Mouse (Mus musculus) limb, embryonic 15.5 days (tissue): ENCODE results near the gene Vdac2. TPM values are rescaled to one million over a fixed set of nuclear protein-coding genes. Genes with fewer than 3 reads are reported as not detected.

Experiments
- ATAC-seq: fragments of 200-750 bp; cut with Nextera tagmentation; 2 replicates; pipeline ENCODE4 v1.8.0; 2017; ENCODE audit warnings: low read depth, moderate TSS enrichment; ENCODE audit not compliant: insufficient number of reproducible peaks, low FRiP score, low TSS enrichment
- H3K27ac ChIP-seq: fragments of 300-500 bp; sonication (generic); 2 replicates; pipeline ENCODE4 v1.5.1; 2015; ENCODE audit warnings: moderate library complexity, mild to moderate bottlenecking, inconsistent platforms
- H3K27me3 ChIP-seq: fragments of 300-500 bp; sonication (generic); 2 replicates; pipeline ENCODE4 v1.6.1; 2015; ENCODE audit warnings: inconsistent platforms
- H3K36me3 ChIP-seq: fragments of 300-500 bp; sonication (generic); 2 replicates; pipeline ENCODE4 v1.6.1; 2015; ENCODE audit warnings: inconsistent platforms
- H3K4me1 ChIP-seq: fragments of 300-500 bp; sonication (generic); 2 replicates; pipeline ENCODE4 v1.6.1; 2015; ENCODE audit warnings: inconsistent platforms
- H3K4me2 ChIP-seq: fragments of 300-500 bp; sonication (generic); 2 replicates; pipeline ENCODE4 v1.6.1; 2015; ENCODE audit warnings: mild to moderate bottlenecking, inconsistent platforms
- H3K4me3 ChIP-seq: fragments of 300-500 bp; sonication (generic); 2 replicates; pipeline ENCODE4 v1.5.1; 2015; ENCODE audit warnings: mild to moderate bottlenecking, inconsistent platforms
- H3K9ac ChIP-seq: fragments of 300-500 bp; sonication (generic); 2 replicates; pipeline ENCODE4 v1.6.1; 2015; ENCODE audit warnings: inconsistent platforms
- H3K9me3 ChIP-seq: fragments of 300-500 bp; sonication (generic); 2 replicates; pipeline ENCODE4 v1.6.1; 2016; ENCODE audit warnings: inconsistent platforms
- WGBS: fragments of 180-500 bp; shearing (Covaris S2); methylation state at CpG from one replicate; pipeline ENCODE4 v1.1.7; 2015; 5-methylcytosine and 5-hydroxymethylcytosine counted together
- polyA plus RNA-seq: library from polyadenylated mRNA; unstranded; fragments of >200 nt; fragmentation: Nextera tagmentation; extraction: Ambion mirVana; gene quantifications from 2 replicates; pipeline ENCODE4 v1.2.1, GENCODE M21; 2015

Gene Vdac2
- polyA plus RNA-seq, 1 experiment from 2014 or later: 207 TPM

DNA sequence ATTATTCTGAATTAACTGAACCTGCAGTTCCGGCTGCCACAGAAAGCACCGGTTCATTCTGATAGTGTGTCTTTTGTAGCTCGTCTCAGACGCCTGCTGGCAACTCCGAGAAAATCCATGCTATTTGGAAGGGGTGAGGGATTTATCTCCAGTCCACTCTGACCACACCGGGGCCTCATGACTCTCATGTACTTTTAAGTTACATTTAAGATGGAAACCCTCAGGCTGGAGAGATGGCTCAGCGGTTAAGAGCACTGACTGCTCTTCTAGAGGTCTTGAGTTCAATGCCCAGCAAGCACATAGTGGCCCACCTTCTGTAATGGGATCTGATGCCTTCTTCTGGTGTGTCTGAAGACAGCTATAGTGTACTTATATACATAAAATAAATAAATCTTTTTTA is 2.7 kb upstream of the Vdac2 start:
- Histone ChIP-seq H3K4me2 (no peak overlapping the region), H3K27me3 (no peaks in the 10 kb centered on the region), H3K9me3 (no peaks in the 10 kb centered on the region), H3K36me3 (no peaks in the 10 kb centered on the region), H3K4me3 (no peak overlapping the region), H3K27ac (no peak overlapping the region), H3K4me1 (peaks cover 10% of the 10 kb centered on the region; the same call in 1 of the 2 replicates), H3K9ac (no peak overlapping the region)
- ATAC-seq: no peak
- WGBS: 75% methylated on average over 7 of the region's 7 CpGs

DNA sequence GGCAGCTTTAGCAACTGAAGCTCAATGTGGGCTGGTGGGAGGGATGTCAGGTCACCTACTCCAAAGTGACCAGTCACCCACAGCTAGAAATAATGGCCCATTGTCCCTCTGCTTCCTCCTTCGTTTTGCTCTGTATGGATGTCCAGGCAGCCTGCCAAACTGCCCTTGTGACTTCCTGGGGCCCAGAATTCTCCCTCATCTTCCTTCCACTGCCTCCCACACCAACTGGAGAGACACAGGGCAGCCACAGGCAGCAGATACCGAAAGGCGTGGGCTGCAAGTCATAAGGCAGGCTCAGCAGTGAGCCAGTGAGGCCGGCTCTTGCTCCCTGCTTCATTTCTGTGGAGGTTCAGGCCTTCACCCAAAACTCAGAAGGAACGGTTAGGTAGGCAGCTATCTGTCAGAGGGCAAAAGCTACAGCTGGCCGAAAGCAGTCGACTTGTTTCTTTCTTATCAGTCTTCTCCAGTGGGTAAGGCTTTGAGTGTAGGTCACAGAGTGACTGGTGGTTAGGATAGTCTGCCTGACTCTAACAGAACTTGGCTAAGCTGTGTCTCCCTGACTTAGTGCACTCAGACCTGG is 2.2 kb upstream of the Vdac2 start:
- Histone ChIP-seq H3K27ac (peak overlapping the region; percentile 69), H3K4me1 (peaks cover 10% of the 10 kb centered on the region; the same call in 1 of the 2 replicates), H3K9ac (no peak overlapping the region), H3K27me3 (no peaks in the 10 kb centered on the region), H3K36me3 (no peaks in the 10 kb centered on the region), H3K9me3 (no peaks in the 10 kb centered on the region), H3K4me3 (no peak overlapping the region), H3K4me2 (no peak overlapping the region)
- WGBS: 61% methylated on average over 7 of the region's 7 CpGs
- no peak for ATAC-seq

DNA sequence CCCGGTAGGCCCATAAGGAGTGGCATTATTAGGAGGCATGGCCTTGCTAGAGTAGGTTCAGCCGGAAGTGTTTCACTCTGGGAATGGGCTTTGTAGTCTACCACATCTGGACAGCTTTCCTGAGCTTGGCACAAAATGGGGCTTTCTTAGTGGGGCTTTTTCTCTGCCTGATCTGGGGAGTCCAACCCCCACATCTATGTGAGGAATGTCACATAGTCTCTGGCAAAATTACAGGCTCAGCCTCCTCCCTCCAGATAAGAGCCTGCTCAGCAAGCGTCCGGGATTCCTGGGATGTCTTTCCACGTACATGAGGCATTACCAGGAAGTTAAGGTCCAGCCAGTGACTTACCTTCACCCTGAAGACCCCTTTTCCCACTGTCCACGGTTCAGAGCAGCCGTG is 1.1 kb upstream of the Vdac2 start:
- WGBS: 58% methylated on average over 7 of the region's 7 CpGs
- H3K27ac ChIP-seq: peak overlapping the region; percentile 38; the same call in 1 of the 2 replicates
- no peak overlapping the region for H3K4me2 ChIP-seq
- H3K9ac ChIP-seq: no peak overlapping the region
- H3K9me3 ChIP-seq: no peaks in the 10 kb centered on the region
- peaks cover 10% of the 10 kb centered on the region; the same call in 1 of the 2 replicates for H3K4me1 ChIP-seq
- no peak overlapping the region for H3K4me3 ChIP-seq
- H3K36me3 ChIP-seq: no peaks in the 10 kb centered on the region
- no peak for ATAC-seq
- H3K27me3 ChIP-seq: no peaks in the 10 kb centered on the region

DNA sequence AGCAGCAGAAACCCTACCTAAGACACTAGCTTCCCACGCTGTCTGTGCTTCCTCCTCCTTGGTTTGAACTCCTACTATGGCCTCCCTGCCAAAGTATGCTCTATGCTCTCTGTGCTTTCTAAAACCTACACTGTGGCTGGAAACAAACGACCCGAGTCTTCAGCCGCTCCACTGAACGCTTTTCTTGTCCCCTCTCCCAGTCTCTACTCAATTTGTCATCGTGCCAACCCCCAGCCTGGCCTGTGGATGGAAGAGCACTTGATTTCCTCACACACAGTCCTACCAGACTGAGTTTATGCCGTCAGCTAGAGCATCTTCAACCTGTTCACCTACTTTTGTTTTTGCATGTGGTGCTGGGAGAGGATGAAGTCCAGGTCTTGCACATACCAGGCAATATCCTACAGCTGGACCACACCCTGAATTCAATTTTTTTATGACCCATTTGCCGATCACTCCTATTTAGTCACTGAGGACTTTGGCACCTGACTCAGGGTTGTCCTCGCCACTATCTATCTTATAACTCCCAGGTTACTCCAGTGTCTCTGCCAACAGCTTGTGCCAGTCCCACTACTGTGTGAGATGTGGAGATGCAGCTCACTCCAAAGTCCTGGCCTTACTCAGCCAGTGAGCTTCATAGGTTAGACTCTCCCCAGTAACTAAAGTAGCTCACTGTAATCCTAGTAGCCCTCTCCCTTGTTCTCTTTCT is 901 bp downstream of the Vdac2 start:
- ATAC-seq: no peak
- H3K4me3 ChIP-seq: no peak overlapping the region
- no peak overlapping the region for H3K9ac ChIP-seq
- H3K36me3 ChIP-seq: no peaks in the 10 kb centered on the region
- H3K27ac ChIP-seq: no peak overlapping the region
- no peaks in the 10 kb centered on the region for H3K9me3 ChIP-seq
- 70% methylated on average over 9 of the region's 9 CpGs for WGBS
- H3K4me2 ChIP-seq: no peak overlapping the region
- peaks cover 16% of the 10 kb centered on the region for H3K4me1 ChIP-seq
- H3K27me3 ChIP-seq: no peaks in the 10 kb centered on the region

DNA sequence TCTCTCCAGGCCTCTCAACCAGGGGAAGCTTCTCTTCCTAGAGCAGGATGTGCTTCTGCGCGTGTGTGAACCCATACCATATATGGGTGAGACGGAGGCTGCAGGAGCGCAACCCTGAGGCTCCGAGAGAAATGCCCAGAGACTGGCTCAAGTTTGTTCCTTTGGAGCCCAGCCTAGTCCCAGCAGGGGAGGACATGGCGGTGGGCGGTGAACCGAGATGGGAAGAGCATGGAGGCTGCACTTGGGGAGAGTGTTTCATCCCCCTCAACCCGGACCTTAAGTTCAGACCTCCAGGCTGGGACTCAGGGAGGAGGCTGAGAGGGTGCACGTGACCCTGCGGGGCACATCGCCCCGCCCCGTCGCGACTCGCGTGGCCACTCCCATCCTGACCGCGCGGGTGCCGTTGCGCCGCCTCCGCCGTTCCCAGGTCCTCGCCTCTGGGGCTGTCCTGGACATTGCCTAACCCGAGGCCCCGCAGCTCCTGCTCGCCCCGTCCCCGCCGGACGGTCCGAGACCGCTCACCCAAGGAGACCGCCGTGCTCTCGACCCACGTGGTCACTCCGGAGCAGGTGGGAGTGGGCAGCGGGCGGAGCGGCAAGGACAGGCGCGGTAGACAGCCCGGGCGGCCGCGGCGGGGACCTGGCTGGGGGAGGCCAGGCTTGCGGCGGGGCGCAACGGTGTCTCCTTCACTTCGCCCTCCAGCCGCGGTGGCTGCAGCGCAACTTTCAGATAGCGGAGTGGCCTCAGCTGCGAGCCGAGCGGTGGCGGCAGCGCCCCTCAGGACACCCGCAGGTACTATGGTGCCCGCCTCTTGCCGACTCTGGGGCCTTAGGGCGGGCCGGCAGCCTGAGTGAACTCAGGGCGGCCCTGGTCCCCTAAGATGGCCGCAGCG is 6.1 kb downstream of the Vdac2 start:
- under 1% methylated on average over 72 of the region's 73 CpGs for WGBS
- H3K27me3 ChIP-seq: no peaks in the 10 kb centered on the region
- peak overlapping the region; percentile 96 for H3K27ac ChIP-seq
- peak overlapping the region; percentile 99 for H3K4me3 ChIP-seq
- H3K36me3 ChIP-seq: peaks cover 20% of the 10 kb centered on the region
- H3K9ac ChIP-seq: peak overlapping the region; percentile 98
- no peaks in the 10 kb centered on the region for H3K9me3 ChIP-seq
- H3K4me1 ChIP-seq: peaks cover 23% of the 10 kb centered on the region
- H3K4me2 ChIP-seq: peak overlapping the region; percentile 66
- peak; percentile 98 for ATAC-seq

DNA sequence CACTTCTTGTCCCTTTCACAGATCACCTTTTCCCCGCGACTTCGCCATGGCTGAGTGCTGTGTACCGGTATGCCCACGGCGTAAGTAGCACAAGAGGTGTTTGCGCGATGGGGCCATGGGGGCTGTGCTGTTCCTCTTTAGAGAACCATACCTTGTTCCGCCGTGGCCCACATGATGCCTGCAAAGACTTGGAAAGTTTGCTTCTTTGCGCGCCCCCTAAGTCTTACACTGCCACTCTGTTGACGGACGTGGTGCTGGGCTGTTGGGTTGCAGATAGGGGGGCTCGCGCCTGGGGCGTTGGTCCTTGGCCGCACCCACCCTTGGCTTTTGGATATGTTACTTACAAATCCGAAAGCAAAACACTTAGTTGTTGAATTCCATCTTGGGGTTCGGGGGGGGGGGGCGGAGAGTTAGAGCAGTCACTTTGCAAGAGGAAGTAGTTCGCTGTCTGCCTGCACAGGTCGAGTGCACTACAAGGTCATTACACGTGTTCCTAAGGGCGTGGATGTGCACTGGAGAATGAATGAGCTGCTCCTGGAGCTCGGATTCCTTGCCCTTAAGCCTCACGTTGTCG is 6.9 kb downstream of the Vdac2 start:
- Histone ChIP-seq H3K36me3 (peaks cover 26% of the 10 kb centered on the region), H3K4me3 (peak overlapping the region; percentile 99), H3K9ac (peak overlapping the region; percentile 98), H3K27ac (peak overlapping the region; percentile 96), H3K4me2 (peak overlapping the region; percentile 66), H3K4me1 (peaks cover 23% of the 10 kb centered on the region), H3K27me3 (no peaks in the 10 kb centered on the region), H3K9me3 (no peaks in the 10 kb centered on the region)
- ATAC-seq: no peak
- under 1% methylated on average over 28 of the region's 28 CpGs for WGBS

DNA sequence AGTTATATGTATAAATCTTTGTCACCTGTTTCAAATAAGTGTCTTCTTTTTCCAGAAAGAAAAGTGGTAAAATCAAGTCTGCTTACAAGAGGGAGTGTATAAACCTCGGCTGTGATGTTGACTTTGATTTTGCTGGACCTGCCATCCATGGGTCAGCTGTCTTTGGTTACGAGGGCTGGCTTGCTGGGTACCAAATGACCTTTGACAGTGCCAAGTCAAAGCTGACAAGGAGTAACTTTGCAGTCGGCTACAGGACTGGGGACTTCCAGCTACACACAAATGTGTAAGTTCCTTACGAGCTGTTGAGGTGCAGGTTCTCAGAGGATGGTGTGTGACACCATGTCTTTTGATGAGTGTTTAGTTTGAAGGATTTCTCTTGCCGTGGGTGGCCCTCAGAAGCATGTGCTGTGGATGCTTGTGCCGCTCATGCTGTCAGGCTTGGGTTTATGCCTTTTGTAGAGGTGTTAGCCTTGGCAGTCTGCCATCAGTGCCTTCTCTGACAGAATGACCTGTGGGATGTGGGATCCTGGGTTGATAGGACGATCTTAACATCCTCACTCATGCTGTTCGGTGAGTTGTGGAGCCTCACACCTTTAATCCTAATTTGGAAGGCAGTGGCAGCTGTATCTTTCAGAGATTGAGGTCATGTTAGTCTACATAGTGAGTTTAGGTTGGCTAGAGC is 13.4 kb downstream of the Vdac2 start:
- H3K4me2 ChIP-seq: no peak overlapping the region
- 72% methylated on average over 8 of the region's 8 CpGs for WGBS
- peaks cover 89% of the 10 kb centered on the region for H3K36me3 ChIP-seq

DNA sequence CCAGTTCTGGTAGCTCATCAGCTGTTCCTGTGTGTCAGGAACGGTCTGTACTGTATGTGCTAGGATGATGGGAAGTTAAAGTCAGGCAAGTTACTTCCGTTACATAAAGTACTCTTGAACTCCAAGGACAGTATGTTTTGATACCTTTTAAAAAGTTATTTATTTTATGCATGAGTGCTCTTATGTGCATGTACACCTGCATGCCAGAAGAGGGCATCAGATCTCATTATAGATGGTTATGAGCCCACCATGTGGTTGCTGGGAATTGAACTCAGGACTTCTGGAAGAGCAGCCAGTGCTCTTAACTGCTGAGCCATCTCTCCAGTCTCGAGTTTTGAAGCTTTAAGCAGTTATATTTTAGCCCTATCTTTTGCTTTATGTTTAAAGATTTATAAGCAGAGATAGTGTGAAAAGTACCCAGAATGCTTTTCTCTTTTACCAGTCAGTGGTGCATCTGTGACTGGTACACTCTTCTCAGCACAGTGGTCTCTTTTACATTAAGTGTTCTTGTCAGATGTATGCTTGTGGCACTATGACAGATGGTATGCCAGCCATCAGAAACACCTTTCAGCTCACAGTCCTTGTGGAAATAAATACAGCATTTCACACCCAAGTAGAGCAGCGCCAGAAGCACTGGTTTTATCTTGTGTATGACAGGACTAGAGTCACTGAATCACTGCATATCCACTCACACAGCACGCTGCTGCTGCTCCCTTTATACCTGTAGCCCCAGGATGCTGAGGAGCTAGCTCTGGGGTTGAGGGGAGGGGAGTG is 17.0 kb downstream of the Vdac2 start:
- H3K9ac ChIP-seq: no peak overlapping the region
- H3K36me3 ChIP-seq: peaks cover 96% of the 10 kb centered on the region
- no peak for ATAC-seq

More for the DNA sequence above, 13.4 kb downstream of the Vdac2 start:
- H3K27ac ChIP-seq: no peak overlapping the region
- peaks cover 2% of the 10 kb centered on the region for H3K4me1 ChIP-seq
- H3K9ac ChIP-seq: no peak overlapping the region
- no peak overlapping the region for H3K4me3 ChIP-seq
- ATAC-seq: no peak
- H3K9me3 ChIP-seq: no peaks in the 10 kb centered on the region
- no peaks in the 10 kb centered on the region for H3K27me3 ChIP-seq

DNA sequence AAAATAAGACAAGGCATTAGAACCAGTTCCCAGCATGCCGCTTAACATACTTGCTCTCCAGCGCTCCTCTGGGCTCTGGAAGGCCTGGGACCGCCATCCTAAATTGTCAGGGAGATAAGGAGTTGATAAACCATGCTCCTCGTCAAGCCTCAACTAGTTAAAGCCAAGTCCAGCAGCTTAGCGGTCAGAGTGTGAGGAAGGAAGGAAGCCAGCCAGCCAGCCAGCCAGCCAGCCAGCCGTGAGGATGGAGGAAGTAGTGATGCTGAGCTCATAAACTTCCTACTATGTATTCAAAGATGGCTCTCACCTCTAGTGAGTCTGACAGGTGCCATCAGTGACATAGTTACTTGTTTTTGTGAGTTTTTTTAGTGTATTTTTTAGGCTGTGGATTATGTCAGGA is 18.2 kb downstream of the Vdac2 start:
- ATAC-seq: no peak
- Histone ChIP-seq H3K4me3 (no peak overlapping the region), H3K27me3 (no peaks in the 10 kb centered on the region), H3K4me1 (peaks cover 15% of the 10 kb centered on the region), H3K4me2 (no peak overlapping the region), H3K9ac (no peak overlapping the region), H3K27ac (no peak overlapping the region), H3K36me3 (peaks cover 85% of the 10 kb centered on the region), H3K9me3 (no peaks in the 10 kb centered on the region)
- WGBS: 83% methylated on average over 6 of the region's 6 CpGs

More for the DNA sequence above, 17.0 kb downstream of the Vdac2 start:
- Histone ChIP-seq H3K4me1 (peaks cover 2% of the 10 kb centered on the region), H3K27ac (no peak overlapping the region), H3K4me3 (no peak overlapping the region), H3K9me3 (no peaks in the 10 kb centered on the region), H3K27me3 (no peaks in the 10 kb centered on the region), H3K4me2 (no peak overlapping the region)
- 88% methylated on average over 5 of the region's 5 CpGs for WGBS

DNA sequence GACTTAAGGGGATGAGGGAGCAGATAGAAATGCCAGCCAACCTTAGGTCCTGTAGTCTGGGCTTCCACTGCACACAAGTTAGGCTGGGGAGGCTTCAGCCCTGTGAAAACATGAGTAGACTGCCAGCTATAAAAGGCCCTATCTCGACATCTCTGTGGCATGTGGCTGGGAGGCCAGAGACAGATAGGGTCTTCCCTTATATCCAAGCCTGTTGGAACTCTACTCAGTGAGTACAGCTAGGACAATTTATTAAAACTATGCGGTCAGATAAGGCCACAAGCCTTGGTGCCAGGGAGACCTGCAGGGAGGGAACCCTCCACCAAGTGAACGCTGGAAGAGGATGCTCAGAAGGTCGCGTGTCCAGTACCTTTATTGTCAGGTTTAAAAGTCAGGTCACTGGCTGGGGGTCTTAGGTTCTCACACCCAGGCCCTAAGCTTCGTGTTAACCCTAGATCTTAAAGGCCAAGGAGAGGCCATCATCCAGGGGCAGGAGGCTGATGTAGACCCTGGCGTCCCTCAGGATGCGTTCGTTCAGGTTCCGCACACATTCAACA is 21.9 kb downstream of the Vdac2 start:
- H3K27ac ChIP-seq: peak overlapping the region; percentile 63; the same call in 1 of the 2 replicates
- peak overlapping the region; percentile 100 for H3K4me2 ChIP-seq
- peaks cover 27% of the 10 kb centered on the region for H3K4me1 ChIP-seq
- WGBS: 18% methylated on average over 10 of the region's 10 CpGs
- H3K9ac ChIP-seq: no peak overlapping the region
- H3K9me3 ChIP-seq: no peaks in the 10 kb centered on the region
- ATAC-seq: no peak
- H3K27me3 ChIP-seq: no peaks in the 10 kb centered on the region
- H3K4me3 ChIP-seq: peak overlapping the region; percentile 75
- H3K36me3 ChIP-seq: peaks cover 49% of the 10 kb centered on the region
